Mouse (Mus musculus) stomach, embryonic 16.5 days (tissue): ENCODE data around the gene Cdc42ep1. TPM values are rescaled to one million over a fixed set of nuclear protein-coding genes. Genes with fewer than 3 reads are reported as not detected.

Experiments used
- ATAC-seq: fragments of 200-750 bp; cut with Nextera tagmentation; 2 replicates; pipeline ENCODE4 v1.8.0; 2017; ENCODE audit warnings: moderate number of reproducible peaks, moderate TSS enrichment; ENCODE audit not compliant: insufficient read depth, low FRiP score
- H3K27ac ChIP-seq: fragments of 300-500 bp; sonication (generic); 2 replicates; pipeline ENCODE4 v1.5.1; 2014; ENCODE audit warnings: low read length
- H3K27me3 ChIP-seq: fragments of 300-500 bp; sonication (generic); 2 replicates; pipeline ENCODE4 v1.6.1; 2014; ENCODE audit warnings: low read length, control low read depth, mixed read lengths; ENCODE audit not compliant: control insufficient read depth, insufficient read depth
- H3K36me3 ChIP-seq: fragments of 300-500 bp; sonication (generic); 2 replicates; pipeline ENCODE4 v1.6.1; 2014; ENCODE audit warnings: low read length; ENCODE audit not compliant: control insufficient read depth, insufficient read depth
- H3K4me1 ChIP-seq: fragments of 300-500 bp; sonication (generic); 2 replicates; pipeline ENCODE4 v1.6.1; 2014; ENCODE audit warnings: low read length, control low read depth, mixed read lengths; ENCODE audit not compliant: control insufficient read depth, insufficient read depth
- H3K4me2 ChIP-seq: fragments of 300-500 bp; sonication (generic); 2 replicates; pipeline ENCODE4 v1.6.1; 2014; ENCODE audit warnings: low read depth, low read length, mixed read lengths
- H3K4me3 ChIP-seq: fragments of 300-500 bp; sonication (generic); replicated peaks from 2 replicates; pipeline ENCODE4 v1.5.1; 2014; ENCODE audit warnings: mild to moderate bottlenecking, low read length
- H3K9ac ChIP-seq: fragments of 300-500 bp; sonication (generic); 2 replicates; pipeline ENCODE4 v1.6.1; 2014; ENCODE audit warnings: low read length
- H3K9me3 ChIP-seq: fragments of 300-500 bp; sonication (generic); replicated peaks from 2 replicates; pipeline ENCODE4 v1.6.1; 2016; ENCODE audit warnings: low read length, control low read depth; ENCODE audit not compliant: control insufficient read depth
- WGBS: fragments of 180-500 bp; shearing (Covaris S2); extraction: QIAGEN DNeasy Blood & Tissue Kit; methylation state at CpG from one replicate; pipeline ENCODE4 v1.1.7; 2014; 5-methylcytosine and 5-hydroxymethylcytosine counted together
- polyA plus RNA-seq: library from polyadenylated mRNA; unstranded; fragments of >200 nt; fragmentation: Nextera tagmentation; extraction: Ambion mirVana; gene quantifications from 2 replicates; pipeline ENCODE4 v1.2.1, GENCODE M21; 2015

Gene Cdc42ep1
- polyA plus RNA-seq, 1 experiment from 2014 or later, result 47.9 TPM

DNA sequence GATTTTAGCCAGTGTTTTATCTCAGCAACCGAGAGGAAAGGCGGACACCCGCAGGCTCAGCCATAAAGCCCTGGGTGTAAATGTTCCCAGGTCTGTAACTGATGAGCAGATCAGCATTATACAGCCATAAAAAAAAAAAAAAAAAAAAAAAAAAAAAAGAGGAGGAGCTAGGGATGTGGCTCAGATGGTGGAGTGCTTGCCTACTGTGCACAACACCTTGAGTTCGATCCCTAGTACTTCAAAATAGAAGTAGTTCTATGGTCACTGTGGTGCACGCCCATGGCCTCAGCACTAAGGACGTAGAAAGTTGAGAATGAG is 26.4 kb upstream of the Cdc42ep1 start:
- Histone ChIP-seq H3K4me3 (no peak overlapping the region), H3K4me2 (no peak overlapping the region), H3K27me3 (no peaks in the 10 kb centered on the region), H3K9me3 (no peaks in the 10 kb centered on the region), H3K27ac (no peak overlapping the region), H3K36me3 (no peaks in the 10 kb centered on the region), H3K9ac (no peak overlapping the region), H3K4me1 (0 out of 2 replicates have a peak, but pooled peaks cover 6% of the 10 kb centered on the region)
- 58% methylated on average over 6 of the region's 6 CpGs for WGBS
- no peak for ATAC-seq

GRCm38 (mm10) chr15:78826213-78827204 is 15.9 kb upstream of the Cdc42ep1 start:
- Histone ChIP-seq H3K4me2 (no peak overlapping the region), H3K27me3 (no peaks in the 10 kb centered on the region), H3K27ac (no peak overlapping the region), H3K36me3 (no peaks in the 10 kb centered on the region), H3K4me3 (no peak overlapping the region), H3K9ac (no peak overlapping the region; the same call in 1 of the 2 replicates), H3K4me1 (peaks cover 10% of the 10 kb centered on the region), H3K9me3 (no peaks in the 10 kb centered on the region)
- ATAC-seq, result peak; percentile 68
- 23% methylated on average over 28 of the region's 28 CpGs for WGBS

GRCm38 (mm10) chr15:78828315-78828714 is 14.1 kb upstream of the Cdc42ep1 start:
- Histone ChIP-seq H3K4me2 (no peak overlapping the region), H3K9ac (peak overlapping the region; percentile 36; the same call in 1 of the 2 replicates), H3K27me3 (no peaks in the 10 kb centered on the region), H3K27ac (peak overlapping the region; percentile 49), H3K36me3 (no peaks in the 10 kb centered on the region), H3K4me3 (no peak overlapping the region), H3K4me1 (peaks cover 23% of the 10 kb centered on the region), H3K9me3 (no peaks in the 10 kb centered on the region)
- 30% methylated on average over 5 of the region's 5 CpGs for WGBS
- ATAC-seq, result no peak

GRCm38 (mm10) chr15:78829636-78830035 is 12.8 kb upstream of the Cdc42ep1 start:
- no peaks in the 10 kb centered on the region for H3K36me3 ChIP-seq
- no peak overlapping the region for H3K4me2 ChIP-seq
- no peak overlapping the region for H3K27ac ChIP-seq
- H3K9me3 ChIP-seq, result no peaks in the 10 kb centered on the region
- no peak overlapping the region for H3K9ac ChIP-seq
- peaks cover 36% of the 10 kb centered on the region for H3K4me1 ChIP-seq
- no peak overlapping the region for H3K4me3 ChIP-seq
- WGBS, result 95% methylated on average over 1 of the region's 1 CpGs
- no peak for ATAC-seq
- no peaks in the 10 kb centered on the region for H3K27me3 ChIP-seq

GRCm38 (mm10) chr15:78830742-78831719 is 11.4 kb upstream of the Cdc42ep1 start:
- Histone ChIP-seq H3K27me3 (no peaks in the 10 kb centered on the region), H3K4me1 (peaks cover 50% of the 10 kb centered on the region), H3K4me2 (peak overlapping the region; percentile 18), H3K36me3 (no peaks in the 10 kb centered on the region), H3K9ac (peak overlapping the region; percentile 59; the same call in 1 of the 2 replicates), H3K4me3 (no peak overlapping the region), H3K9me3 (no peaks in the 10 kb centered on the region), H3K27ac (peak overlapping the region; percentile 90)
- WGBS, result 56% methylated on average over 10 of the region's 10 CpGs
- no peak for ATAC-seq

- WGBS, result 37% methylated on average over 19 of the region's 19 CpGs
- Histone ChIP-seq H3K4me1 (peaks cover 51% of the 10 kb centered on the region), H3K9me3 (no peaks in the 10 kb centered on the region), H3K27ac (peak overlapping the region; percentile 90), H3K4me2 (peak overlapping the region; percentile 18), H3K36me3 (no peaks in the 10 kb centered on the region), H3K4me3 (peak overlapping the region; percentile 4), H3K27me3 (no peaks in the 10 kb centered on the region), H3K9ac (peak overlapping the region; percentile 59)
- ATAC-seq, result peak; percentile 63
These were observed 10.4 kb upstream of the Cdc42ep1 start for GRCm38 (mm10) chr15:78831720-78832657.

DNA sequence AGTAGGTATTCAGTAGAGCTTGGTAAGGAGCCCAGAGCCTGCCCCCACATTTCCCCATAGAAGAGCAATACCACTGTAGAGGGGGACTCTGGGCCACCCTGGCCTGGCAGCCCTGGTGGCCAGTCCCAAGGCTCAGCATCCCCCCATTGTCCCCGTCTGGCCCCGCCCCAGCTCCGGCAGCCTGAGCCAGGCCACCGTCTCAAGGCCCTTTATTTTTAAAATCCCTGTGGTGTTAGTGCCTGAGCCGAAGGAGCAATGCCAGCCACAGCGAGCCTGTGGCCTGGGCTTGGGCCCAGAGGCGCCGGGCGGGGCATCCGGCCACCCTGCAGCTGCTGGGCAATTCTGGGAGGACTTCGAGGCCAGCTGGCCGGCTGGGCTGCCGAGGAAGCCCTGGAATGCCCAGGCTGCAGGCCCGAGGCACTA is 9.7 kb upstream of the Cdc42ep1 start:
- Histone ChIP-seq H3K4me2 (peak overlapping the region; percentile 2; the same call in 1 of the 2 replicates), H3K36me3 (no peaks in the 10 kb centered on the region), H3K27ac (peak overlapping the region; percentile 90), H3K9ac (peak overlapping the region; percentile 59), H3K4me3 (no peak overlapping the region), H3K27me3 (no peaks in the 10 kb centered on the region), H3K4me1 (peaks cover 51% of the 10 kb centered on the region), H3K9me3 (no peaks in the 10 kb centered on the region)
- WGBS, result 22% methylated on average over 14 of the region's 14 CpGs
- peak; percentile 45 for ATAC-seq

DNA sequence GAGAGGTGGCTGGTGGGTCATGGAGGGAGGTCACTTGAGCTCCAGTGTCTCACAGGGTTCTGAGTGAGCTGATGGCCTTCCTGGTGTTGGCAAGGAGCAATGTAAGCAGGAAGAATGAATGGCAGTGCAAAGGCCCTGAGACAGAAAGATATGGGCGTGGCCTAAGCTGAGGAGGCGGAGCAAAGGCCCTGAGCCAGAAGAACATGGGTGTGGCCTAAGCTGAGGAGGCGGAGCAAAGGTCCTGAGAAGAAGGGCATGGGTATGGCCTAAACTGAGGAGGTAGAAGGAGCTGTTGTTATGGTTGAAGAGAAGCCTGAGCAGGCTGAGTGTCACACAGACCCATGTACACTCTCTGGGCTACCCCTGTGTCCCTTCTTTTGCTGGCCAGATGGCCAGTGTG is 8.8 kb upstream of the Cdc42ep1 start:
- Histone ChIP-seq H3K27me3 (no peaks in the 10 kb centered on the region), H3K9ac (no peak overlapping the region; the same call in 1 of the 2 replicates), H3K36me3 (no peaks in the 10 kb centered on the region), H3K4me3 (no peak overlapping the region), H3K4me2 (no peak overlapping the region), H3K27ac (peak overlapping the region; percentile 90), H3K9me3 (no peaks in the 10 kb centered on the region), H3K4me1 (peaks cover 45% of the 10 kb centered on the region)
- WGBS, result 91% methylated on average over 3 of the region's 3 CpGs
- no peak for ATAC-seq
